Mouse (Mus musculus) ovary, adult 2 months (tissue): Measurements from ENCODE around the gene Ranbp1. TPM values are rescaled to one million over a fixed set of nuclear protein-coding genes. Genes with fewer than 3 reads are reported as not detected.

Source experiments
- polyA plus RNA-seq: library from polyadenylated mRNA; depleted of rRNA; stranded (reverse); fragments of >200 nt; gene quantifications from 2 replicates; pipeline ENCODE4 v1.2.3, GENCODE M21; 2012; rRNA removed

Gene Ranbp1
- polyA plus RNA-seq, result 91.9 and 212 TPM in 2 replicates

DNA sequence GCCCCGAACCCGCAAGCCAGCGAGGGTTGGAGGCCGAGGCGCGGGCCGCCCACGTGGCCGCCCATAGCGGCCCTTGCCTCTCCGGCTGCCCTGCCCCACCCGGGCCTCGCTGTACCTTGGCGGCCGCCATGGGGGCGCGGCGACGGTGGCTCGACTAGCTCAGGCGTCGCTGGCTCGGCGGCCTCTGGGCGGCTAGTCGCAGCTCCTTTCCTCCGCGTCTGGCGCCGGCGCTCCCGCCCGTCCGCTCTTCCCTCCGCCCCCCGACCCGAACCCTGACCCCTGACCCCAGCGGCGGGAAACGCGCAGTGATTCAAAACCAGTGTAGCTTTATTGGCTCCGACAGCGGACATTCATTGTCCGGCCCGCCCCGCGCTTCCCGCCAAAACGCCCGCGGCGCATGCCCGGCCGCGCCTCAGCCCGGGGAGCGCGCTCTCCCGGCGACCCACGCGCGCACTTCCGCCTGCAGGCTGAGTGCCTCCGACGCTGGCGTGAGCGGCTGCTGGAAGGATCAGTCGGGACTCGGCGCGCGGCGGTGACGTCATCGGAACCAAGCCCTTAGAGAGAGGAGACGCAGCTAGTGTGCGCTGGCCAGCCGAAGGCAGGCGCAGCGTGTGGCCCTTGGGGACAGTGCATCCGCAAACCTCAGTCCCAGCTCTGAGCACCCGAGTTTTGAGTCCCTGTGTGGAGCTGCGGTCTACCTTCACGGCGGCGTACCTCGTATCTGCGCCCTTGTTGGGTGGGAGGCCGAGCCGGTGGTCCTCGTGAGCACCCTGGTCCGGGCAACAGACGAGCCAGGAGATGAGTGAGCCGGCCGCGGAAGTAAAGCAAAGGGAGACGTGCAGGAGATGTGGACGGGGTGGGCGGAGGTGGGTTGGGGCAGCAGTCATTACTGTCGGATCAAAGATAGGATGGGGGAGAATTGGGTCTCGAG, at the start of gene Ranbp1, which contains the start of gene Trmt2a:
Gene Ranbp1, minus strand, starts transcription at position 300 of the 931 bp plus-strand sequence.
Gene Trmt2a, plus strand, starts transcription at position 247 of the 931 bp plus-strand sequence.

DNA sequence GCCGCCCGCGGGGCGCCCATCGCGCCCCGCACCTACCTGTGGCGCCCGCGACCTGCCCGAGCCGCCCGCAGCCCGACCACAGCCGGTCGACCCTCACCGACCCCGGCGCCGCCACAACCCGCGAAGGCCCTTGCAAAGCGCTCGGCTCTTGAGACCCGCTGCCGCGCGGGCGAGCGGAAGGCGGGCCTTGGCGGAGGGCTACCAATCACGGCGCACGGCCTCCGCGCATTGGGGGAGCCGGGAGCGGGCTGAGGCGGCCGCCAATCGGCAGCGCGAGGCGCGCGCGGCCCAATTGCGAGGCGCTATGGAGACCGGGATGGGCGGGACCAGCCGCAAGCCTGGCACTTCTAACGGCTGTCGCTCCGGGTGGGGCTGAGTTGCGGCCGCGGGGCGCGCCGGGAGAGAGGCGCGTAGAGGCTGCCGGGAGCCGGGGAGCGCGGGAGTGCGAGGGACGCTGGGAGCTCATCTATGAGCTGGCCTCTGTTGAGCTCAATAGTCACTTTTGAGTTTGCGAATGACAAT, 40.6 kb upstream of the Ranbp1 start, which contains the start of gene Dgcr8:
Gene Dgcr8, minus strand, starts transcription at position 180 of the 522 bp plus-strand sequence.

DNA sequence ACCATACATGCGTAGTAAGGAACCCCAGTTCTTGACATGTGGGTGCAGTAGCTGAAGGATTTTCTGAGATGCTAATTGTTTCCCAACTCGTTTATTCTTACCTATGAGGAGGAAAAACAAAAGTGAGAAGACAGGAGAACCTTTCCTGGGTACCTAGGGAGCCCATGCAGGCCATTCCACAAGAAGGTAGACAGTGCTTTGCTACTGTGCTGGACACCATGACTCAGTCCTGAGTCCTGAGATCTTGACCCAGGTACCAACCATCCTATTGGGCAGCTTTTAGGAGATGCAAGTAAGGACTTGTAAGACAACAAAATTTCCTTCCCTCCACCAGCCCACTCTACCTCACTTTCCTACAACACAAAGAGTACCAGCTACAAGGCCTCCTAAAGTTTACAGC, 9.7 kb upstream of the Ranbp1 start, which contains the start of gene Gm49776:
Gene Gm49776, minus strand, starts transcription at position 101 of the 400 bp plus-strand sequence.

DNA sequence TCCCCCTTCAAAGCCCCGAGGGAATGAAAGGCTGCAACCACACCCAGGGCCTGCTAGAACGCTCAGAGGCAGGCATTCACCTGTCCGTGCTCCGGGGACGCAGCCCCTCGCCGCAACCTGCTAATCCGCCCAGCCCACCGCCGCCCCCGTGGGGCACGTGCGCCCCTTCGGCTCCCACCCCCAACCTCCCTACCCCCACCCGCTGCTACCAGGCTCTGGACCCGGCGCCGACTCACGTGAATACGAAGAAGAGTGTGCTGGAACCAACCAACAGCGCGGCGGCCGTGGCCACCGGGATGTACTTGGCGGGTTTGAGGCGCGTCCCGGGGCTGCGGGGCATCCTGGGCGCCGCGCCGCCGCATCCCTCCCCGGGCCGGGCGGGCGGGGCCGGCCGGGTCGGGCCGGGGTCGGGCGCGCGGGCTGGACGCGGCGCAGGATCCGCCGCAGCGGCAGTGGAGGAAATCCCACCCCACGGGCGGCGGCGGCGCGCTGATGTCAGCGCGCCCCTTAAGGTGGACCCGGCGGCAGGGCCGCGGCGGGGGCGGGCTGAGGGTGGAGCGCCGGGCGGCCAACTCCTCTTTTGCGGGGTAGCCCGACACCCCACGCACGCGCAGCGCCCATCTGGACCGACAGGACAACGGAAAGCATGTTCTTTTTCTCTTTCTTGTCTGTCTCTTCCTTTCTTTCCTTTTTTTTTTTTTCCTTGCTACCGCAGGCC, 13.7 kb downstream of the Ranbp1 start, which contains the start of gene Zdhhc8:
Gene Zdhhc8, minus strand, starts transcription at position 466 of the 718 bp plus-strand sequence.

DNA sequence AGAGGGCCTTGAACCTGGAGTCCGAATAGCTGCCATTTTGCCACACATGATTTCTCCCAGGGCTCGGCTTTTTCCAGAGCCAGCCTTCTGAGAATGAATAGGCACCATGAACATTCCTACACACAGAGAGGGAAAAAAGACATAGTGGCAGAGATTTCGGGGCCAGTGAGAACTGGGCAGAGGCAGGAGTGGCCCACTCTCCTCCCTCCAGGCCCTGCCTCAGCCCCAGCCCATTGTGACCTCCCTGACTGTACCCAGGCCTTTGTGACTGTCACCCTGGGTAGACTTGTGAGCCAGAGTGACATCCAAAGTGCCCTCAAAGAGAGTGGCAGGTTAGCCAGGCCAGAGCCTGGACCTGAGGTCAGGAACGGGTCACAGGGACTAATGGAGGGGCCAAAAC, 31.0 kb downstream of the Ranbp1 start, which contains the start of gene Ccdc188:
Gene Ccdc188, plus strand, starts transcription at position 301 of the 400 bp plus-strand sequence.

Other genes with a start within 250 kb of the Ranbp1 start
- gene Dgcr6, start 195.9 kb downstream of the Ranbp1 start, polyA plus RNA-seq, result 118 and 150 TPM in 2 replicates
- gene Prodh, start 158.5 kb downstream of the Ranbp1 start, polyA plus RNA-seq, result 32.9 and 50.5 TPM in 2 replicates
- gene Rtn4r, start 121.1 kb downstream of the Ranbp1 start, polyA plus RNA-seq, result 8.3 and 8.8 TPM in 2 replicates
- gene Ccdc188, start 30.9 kb downstream of the Ranbp1 start, polyA plus RNA-seq, result not detected in 2 replicates
- 210 and 213 TPM in 2 replicates for gene Zdhhc8, start 13.6 kb downstream of the Ranbp1 start, polyA plus RNA-seq
- gene Trmt2a, start 53 bp downstream of the Ranbp1 start, polyA plus RNA-seq, result 51.5 and 61.1 TPM in 2 replicates
- gene Gm49776, start 9.6 kb upstream of the Ranbp1 start, polyA plus RNA-seq, result not detected in 2 replicates
- gene Dgcr8, start 40.5 kb upstream of the Ranbp1 start, polyA plus RNA-seq, result 34.4 and 36.1 TPM in 2 replicates
- gene Tango2, start 99.4 kb upstream of the Ranbp1 start, polyA plus RNA-seq, result 32.7 and 39.2 TPM in 2 replicates
- gene Arvcf, start 99.5 kb upstream of the Ranbp1 start, polyA plus RNA-seq, result 51.0 and 55.5 TPM in 2 replicates
- 24.0 and 26.5 TPM in 2 replicates for gene Txnrd2, start 177.7 kb upstream of the Ranbp1 start, polyA plus RNA-seq
- 211 and 223 TPM in 2 replicates for gene Comt, start 178.1 kb upstream of the Ranbp1 start, polyA plus RNA-seq
- gene Gnb1l, start 250.0 kb upstream of the Ranbp1 start, polyA plus RNA-seq, result 17.8 and 20.3 TPM in 2 replicates